Mouse (Mus musculus): ENCODE results near the gene 4930507D05Rik. TPM values are rescaled to one million over a fixed set of nuclear protein-coding genes. Genes with fewer than 3 reads are reported as not detected.
"Not testable (repeated sequence)": the region's sequence is repeated elsewhere in the genome, so short reads cannot be mapped to it uniquely, and the experiment has no call there.

4930507D05Rik gene
- polyA plus RNA-seq, 1 experiment from 2014 or later, result 0.56 TPM

DNA sequence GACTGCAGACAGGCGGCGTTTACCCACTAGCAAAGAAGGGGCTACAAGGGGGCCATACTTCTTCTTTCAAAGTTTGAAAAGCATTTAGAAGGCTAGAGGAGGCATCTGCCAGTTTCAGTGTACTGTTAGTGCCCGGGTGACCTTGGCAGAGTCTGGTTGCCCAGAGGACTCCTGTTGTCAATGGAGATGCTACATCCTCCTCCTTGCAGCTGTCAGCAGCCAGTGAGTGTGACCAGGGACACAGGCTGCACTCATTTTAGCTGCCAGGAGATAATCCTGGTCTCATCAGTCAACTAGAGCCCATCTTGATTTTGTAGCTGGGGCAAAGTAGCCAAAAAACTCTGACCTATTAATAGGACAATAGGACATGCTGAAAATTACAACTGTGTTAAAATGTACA is 28.2 kb upstream of the 4930507D05Rik start:
- Histone ChIP-seq H3K4me2 (no peak overlapping the region), H3K4me1 (peaks cover 31% of the 10 kb centered on the region), H3K27ac (replicated peaks) (peak overlapping the region; percentile 58), H3K4me3 (no peak overlapping the region), H3K9ac (0 out of 2 replicates have a peak overlapping the region, but pooled peaks have one; percentile 1), H3K9me3 (no peaks in the 10 kb centered on the region), H3K36me3 (no peaks in the 10 kb centered on the region), H3K27me3 (replicated peaks) (no peaks in the 10 kb centered on the region)
- 0 out of 2 replicates have a peak, but pooled peaks have one; percentile 54 for ATAC-seq (ENCODE audit: extremely low read depth, insufficient number of reproducible peaks, low FRiP score, low TSS enrichment)
- WGBS, result 48% methylated on average over 3 of the region's 3 CpGs

DNA sequence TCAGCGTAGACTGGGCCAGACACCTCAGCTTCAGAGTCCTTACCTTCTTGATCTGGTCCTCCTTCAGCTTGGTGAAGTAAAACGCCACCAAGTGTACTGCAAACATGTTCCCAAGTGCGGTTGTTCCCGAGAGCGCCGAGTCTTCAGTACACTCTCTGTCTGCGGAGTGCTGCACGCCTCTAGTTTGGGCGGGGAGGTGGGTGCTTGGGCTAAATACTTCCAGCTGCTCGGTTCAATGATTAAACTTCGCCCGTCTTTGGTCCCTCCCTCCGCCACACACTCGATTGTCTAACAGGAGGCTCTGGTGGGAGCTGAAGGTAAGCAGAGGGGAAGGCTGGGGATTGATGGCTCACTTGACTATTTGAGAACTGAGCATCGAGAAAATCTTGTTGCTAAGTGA is 27.0 kb upstream of the 4930507D05Rik start, which contains the start of gene Hkdc1:
TSS of gene Hkdc1 (minus strand) at position 237 of the 400 bp plus-strand sequence.
- ATAC-seq (ENCODE audit: extremely low read depth, insufficient number of reproducible peaks, low FRiP score, low TSS enrichment), result no peak
- Histone ChIP-seq H3K27me3 (replicated peaks) (no peaks in the 10 kb centered on the region), H3K4me2 (no peak within 1 kb of the TSS), H3K9me3 (no peaks in the 10 kb centered on the region), H3K36me3 (no peaks in the 10 kb centered on the region), H3K4me3 (no peak within 1 kb of the TSS), H3K4me1 (peaks cover 31% of the 10 kb centered on the region), H3K27ac (replicated peaks) (peak within 1 kb of the TSS; percentile 58), H3K9ac (no peak within 1 kb of the TSS)
- 59% methylated on average over 15 of the region's 15 CpGs for WGBS

GRCm38 (mm10) chr10:62425081-62425871 is 24.0 kb upstream of the 4930507D05Rik start:
- 47% methylated on average over 9 of the region's 9 CpGs for WGBS
- Histone ChIP-seq H3K4me2 (no peak overlapping the region), H3K4me1 (peaks cover 31% of the 10 kb centered on the region), H3K4me3 (no peak overlapping the region), H3K27ac (replicated peaks) (0 out of 2 replicates have a peak overlapping the region, but pooled peaks have one; percentile 42), H3K9ac (peak overlapping the region; percentile 54; the same call in 1 of the 2 replicates), H3K27me3 (replicated peaks) (no peaks in the 10 kb centered on the region), H3K9me3 (no peaks in the 10 kb centered on the region), H3K36me3 (peaks cover 28% of the 10 kb centered on the region)
- ATAC-seq (ENCODE audit: extremely low read depth, insufficient number of reproducible peaks, low FRiP score, low TSS enrichment), result no peak

- WGBS, result 96% methylated on average over 5 of the region's 5 CpGs
Measured at GRCm38 (mm10) chr10:62430427-62430826, 18.9 kb upstream of the 4930507D05Rik start.

GRCm38 (mm10) chr10:62450280-62450640 is 971 bp downstream of the 4930507D05Rik start:
- peak overlapping the region; percentile 86 for H3K27ac ChIP-seq (replicated peaks)
- WGBS, result 33% methylated on average over 18 of the region's 18 CpGs
- peak overlapping the region; percentile 99 for H3K9ac ChIP-seq
- H3K4me3 ChIP-seq, result peak overlapping the region; percentile 94
- no peaks in the 10 kb centered on the region for H3K9me3 ChIP-seq
- H3K4me2 ChIP-seq, result peak overlapping the region; percentile 79
- ATAC-seq (ENCODE audit: extremely low read depth, insufficient number of reproducible peaks, low FRiP score, low TSS enrichment), result no peak
- no peaks in the 10 kb centered on the region for H3K27me3 ChIP-seq (replicated peaks)
- H3K36me3 ChIP-seq, result peaks cover 35% of the 10 kb centered on the region
- H3K4me1 ChIP-seq, result peaks cover 19% of the 10 kb centered on the region

More at GRCm38 (mm10) chr10:62430427-62430826, 18.9 kb upstream of the 4930507D05Rik start:
- H3K36me3 ChIP-seq, result peaks cover 79% of the 10 kb centered on the region
- no peaks in the 10 kb centered on the region for H3K27me3 ChIP-seq (replicated peaks)
- ATAC-seq (ENCODE audit: extremely low read depth, insufficient number of reproducible peaks, low FRiP score, low TSS enrichment), result no peak
- H3K4me2 ChIP-seq, result no peak overlapping the region
- H3K4me3 ChIP-seq, result no peak overlapping the region
- H3K4me1 ChIP-seq, result peaks cover 6% of the 10 kb centered on the region
- H3K9me3 ChIP-seq, result no peaks in the 10 kb centered on the region
- H3K9ac ChIP-seq, result no peak overlapping the region
- H3K27ac ChIP-seq (replicated peaks), result no peak overlapping the region

- H3K27ac ChIP-seq (replicated peaks); H3K9ac ChIP-seq; H3K27me3 ChIP-seq (replicated peaks); ATAC-seq (ENCODE audit: extremely low read depth, insufficient number of reproducible peaks, low FRiP score, low TSS enrichment); H3K9me3 ChIP-seq; H3K4me2 ChIP-seq; H3K4me3 ChIP-seq: not testable (repeated sequence)
- Histone ChIP-seq H3K4me1 (peaks cover 19% of the 10 kb centered on the region), H3K36me3 (peaks cover 33% of the 10 kb centered on the region)
- WGBS, result 62% methylated on average over 11 of the region's 11 CpGs
Measured at GRCm38 (mm10) chr10:62452001-62452400, 2.7 kb downstream of the 4930507D05Rik start.

GRCm38 (mm10) chr10:62461321-62461720 is 12.0 kb downstream of the 4930507D05Rik start:
- H3K9me3 ChIP-seq, result no peaks in the 10 kb centered on the region
- no peaks in the 10 kb centered on the region for H3K27me3 ChIP-seq (replicated peaks)
- no peaks in the 10 kb centered on the region for H3K4me1 ChIP-seq
- no peak overlapping the region for H3K27ac ChIP-seq (replicated peaks)
- H3K9ac ChIP-seq, result no peak overlapping the region
- ATAC-seq (ENCODE audit: extremely low read depth, insufficient number of reproducible peaks, low FRiP score, low TSS enrichment), result no peak
- no peak overlapping the region for H3K4me2 ChIP-seq
- peaks cover 72% of the 10 kb centered on the region for H3K36me3 ChIP-seq
- H3K4me3 ChIP-seq, result no peak overlapping the region

GRCm38 (mm10) chr10:62469736-62470135 is 20.4 kb downstream of the 4930507D05Rik start:
- no peaks in the 10 kb centered on the region for H3K9me3 ChIP-seq
- H3K4me1 ChIP-seq, result peaks cover 12% of the 10 kb centered on the region
- WGBS, result 89% methylated on average over 4 of the region's 4 CpGs
- peaks cover 28% of the 10 kb centered on the region for H3K36me3 ChIP-seq
- H3K4me3 ChIP-seq, result no peak overlapping the region
- ATAC-seq (ENCODE audit: extremely low read depth, insufficient number of reproducible peaks, low FRiP score, low TSS enrichment), result no peak
- no peak overlapping the region for H3K27ac ChIP-seq (replicated peaks)
- no peak overlapping the region for H3K9ac ChIP-seq
- H3K27me3 ChIP-seq (replicated peaks), result no peaks in the 10 kb centered on the region
- no peak overlapping the region for H3K4me2 ChIP-seq

- peaks cover 12% of the 10 kb centered on the region for H3K4me1 ChIP-seq
- peaks cover 32% of the 10 kb centered on the region for H3K36me3 ChIP-seq
- H3K27me3 ChIP-seq (replicated peaks), result no peaks in the 10 kb centered on the region
- no peak overlapping the region for H3K9ac ChIP-seq
- H3K27ac ChIP-seq (replicated peaks), result peak overlapping the region; percentile 32; the same call in 1 of the 2 replicates
- 28% methylated on average over 5 of the region's 5 CpGs for WGBS
- no peaks in the 10 kb centered on the region for H3K9me3 ChIP-seq
- ATAC-seq (ENCODE audit: extremely low read depth, insufficient number of reproducible peaks, low FRiP score, low TSS enrichment), result no peak
- H3K4me3 ChIP-seq, result no peak overlapping the region
- 0 out of 2 replicates have a peak overlapping the region, but pooled peaks have one; percentile 7 for H3K4me2 ChIP-seq
Measured at GRCm38 (mm10) chr10:62471105-62471504, 21.8 kb downstream of the 4930507D05Rik start.

DNA sequence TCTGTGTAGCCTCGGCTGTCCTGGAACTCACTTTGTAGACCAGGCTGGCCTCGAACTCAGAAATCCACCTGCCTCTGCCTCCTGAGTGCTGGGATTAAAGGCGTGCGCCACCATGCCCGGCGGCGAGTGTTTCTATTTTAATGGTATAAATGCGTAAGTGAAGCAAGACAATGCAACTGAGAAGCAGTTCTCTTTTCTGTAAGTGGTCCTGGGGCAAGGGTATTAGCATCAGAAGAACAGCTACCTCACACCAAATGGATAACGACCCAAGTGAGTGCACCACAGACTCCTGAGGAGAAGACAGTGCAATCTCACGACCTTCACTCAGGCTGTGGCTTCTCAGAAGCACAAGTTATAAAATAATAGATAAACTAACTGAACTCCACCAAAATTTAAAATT is 25.7 kb downstream of the 4930507D05Rik start:
- Histone ChIP-seq H3K4me2 (no peak overlapping the region), H3K9me3 (no peaks in the 10 kb centered on the region), H3K4me1 (peaks cover 12% of the 10 kb centered on the region), H3K4me3 (no peak overlapping the region), H3K27ac (replicated peaks) (no peak overlapping the region), H3K36me3 (peaks cover 21% of the 10 kb centered on the region), H3K27me3 (replicated peaks) (no peaks in the 10 kb centered on the region), H3K9ac (no peak overlapping the region)
- WGBS, result 86% methylated on average over 10 of the region's 10 CpGs
- no peak for ATAC-seq (ENCODE audit: extremely low read depth, insufficient number of reproducible peaks, low FRiP score, low TSS enrichment)

DNA sequence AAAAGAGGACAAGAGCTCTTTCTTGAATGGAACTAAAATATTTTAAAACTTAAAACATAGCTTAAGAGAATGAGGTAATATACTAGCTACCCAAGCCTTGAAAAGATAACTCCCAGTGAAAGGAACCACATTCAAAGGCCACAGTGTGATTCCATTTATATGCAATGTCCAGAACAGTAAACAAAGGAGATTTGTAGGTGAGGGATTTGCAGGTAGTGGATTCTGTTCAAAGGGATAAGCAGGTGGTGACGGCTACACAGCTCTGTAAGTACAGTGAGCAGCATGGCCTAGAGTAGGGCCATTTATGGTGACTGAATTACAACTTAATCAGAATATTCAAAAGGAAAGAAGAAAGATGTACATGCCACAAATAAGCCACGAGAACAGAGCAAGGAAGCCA is 27.7 kb downstream of the 4930507D05Rik start:
- peaks cover 2% of the 10 kb centered on the region; the same call in 1 of the 2 replicates for H3K4me1 ChIP-seq
- H3K9ac ChIP-seq, result no peak overlapping the region
- no peaks in the 10 kb centered on the region for H3K9me3 ChIP-seq
- H3K27me3 ChIP-seq (replicated peaks), result no peaks in the 10 kb centered on the region
- H3K27ac ChIP-seq (replicated peaks), result no peak overlapping the region
- 74% methylated on average over 2 of the region's 2 CpGs for WGBS
- peaks cover 19% of the 10 kb centered on the region for H3K36me3 ChIP-seq
- no peak overlapping the region for H3K4me3 ChIP-seq
- no peak for ATAC-seq (ENCODE audit: extremely low read depth, insufficient number of reproducible peaks, low FRiP score, low TSS enrichment)
- no peak overlapping the region for H3K4me2 ChIP-seq
